Mouse (Mus musculus) testis, adult 2 months (tissue): ENCODE data around the gene Nlk.

Experiments
- CTCF ChIP-seq: fragments of 200-500 bp; IDR thresholded peaks from 2 replicates; pipeline ENCODE4 v1.5.1; 2012; ENCODE audit warnings: low read depth, mild to moderate bottlenecking, inconsistent platforms, low read length, moderate library complexity; ENCODE audit not compliant: control insufficient read depth, insufficient read depth, insufficient replicate concordance
- POLR2A ChIP-seq: fragments of 200-500 bp; IDR thresholded peaks from 2 replicates; pipeline ENCODE4 v1.6.1; 2012; ENCODE audit warnings: low read depth, mild to moderate bottlenecking, inconsistent platforms, low read length, moderate library complexity; ENCODE audit not compliant: control insufficient read depth

DNA sequence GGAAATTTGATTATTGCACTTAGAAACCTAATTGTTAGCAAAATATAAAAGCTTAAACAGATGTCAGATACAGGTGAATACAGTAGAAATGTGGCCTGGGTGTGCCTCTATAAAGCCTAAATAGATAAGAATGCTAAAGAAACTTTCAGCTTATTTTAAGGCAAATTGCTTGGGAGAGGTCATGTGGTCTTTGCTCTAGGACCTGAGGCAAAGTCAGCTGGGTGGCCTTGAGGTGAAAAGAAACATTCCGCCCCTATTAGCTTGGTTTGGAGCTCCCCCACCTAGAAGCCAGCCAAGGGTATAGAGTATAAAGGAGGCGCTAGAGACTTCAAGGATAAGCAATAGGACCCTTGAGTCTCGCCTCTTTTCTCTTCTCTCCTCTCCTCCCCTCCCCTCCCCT, 28.5 kb downstream of the Nlk start:
- no peak for TF ChIP-seq CTCF
- no peak for TF ChIP-seq POLR2A
